Comparison of ENCODE assay signal across 7 mouse cellular contexts in the genomic region with DNA sequence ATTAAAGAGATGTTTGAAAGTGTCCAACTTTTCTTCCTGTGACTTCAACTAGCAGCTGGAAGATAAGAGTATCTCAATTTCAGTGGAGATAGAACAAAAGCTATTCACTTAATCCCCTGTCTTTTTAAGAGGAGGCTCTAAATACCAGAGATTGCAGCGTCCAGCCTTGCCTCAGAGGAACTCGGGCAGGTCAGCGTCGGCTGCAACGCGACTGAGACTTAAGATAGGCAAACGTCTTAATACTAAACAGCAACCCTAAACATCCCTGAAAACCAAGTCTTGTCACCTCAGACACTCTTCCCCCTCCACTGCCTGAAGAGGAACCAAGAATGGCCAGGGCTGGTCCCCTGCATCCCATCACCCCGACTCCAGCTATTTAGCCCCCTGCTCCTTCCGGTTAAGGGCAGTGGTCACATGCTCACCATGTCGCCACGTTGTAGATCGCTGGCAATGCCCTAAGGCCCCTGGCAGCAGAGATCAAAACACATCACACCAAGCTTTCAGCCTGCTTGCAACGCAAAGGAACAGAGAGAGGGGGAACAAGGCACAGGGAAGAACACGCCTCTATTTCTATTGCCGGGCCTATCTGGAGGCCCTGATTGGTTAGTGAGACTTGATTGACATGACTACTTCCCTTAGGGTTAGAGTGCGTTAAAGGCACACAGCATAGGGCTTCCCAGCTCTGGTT. TPM values are rescaled to one million over a fixed set of nuclear protein-coding genes. Genes with fewer than 3 reads are reported as not detected.
DNase-seq lines count a peak whose midpoint lies in the region; ATAC-seq lines count a peak whose summit lies in the region.
"Not testable (repeated sequence)": the region's sequence is repeated elsewhere in the genome, so short reads cannot be mapped to it uniquely, and the experiment has no call there.

No protein-coding gene starts in this region.

- peak; percentile 79 for DNase-seq in adrenal gland, postnatal 14 days
- peak; percentile 82 for DNase-seq in embryonic facial prominence, embryonic 11.5 days (ENCODE audit: low spot score)
- peak; percentile 81 to 90 for DNase-seq in heart, adult 18-20 months
- DNase-seq in kidney, adult 18-20 months, result peak; percentile 71
- peak; percentile 62 for DNase-seq in limb, embryonic 10.5 days (ENCODE audit: low spot score)
- peak; percentile 77 for DNase-seq in skeletal muscle tissue, adult 2 months (ENCODE audit: low read depth, low spot score)

- not testable (repeated sequence) for H3K36me3 ChIP-seq in embryonic facial prominence, embryonic 11.5 days (replicated peaks; ENCODE audit: control insufficient read depth, insufficient read depth, low read depth, low read length); limb, embryonic 10.5 days; midbrain, embryonic 12.5 days

- peak overlapping the region; percentile 46 for H3K4me3 ChIP-seq in embryonic facial prominence, embryonic 11.5 days (ENCODE audit: low read depth, low read length)
- peak overlapping the region; percentile 55 for H3K4me3 ChIP-seq in limb, embryonic 10.5 days
- H3K4me3 ChIP-seq in midbrain, embryonic 12.5 days, result peak overlapping the region; percentile 58

- WGBS in embryonic facial prominence, embryonic 11.5 days, result under 1% methylated on average over 16 of the region's 16 CpGs
- 2% methylated on average over 16 of the region's 16 CpGs for WGBS in limb, embryonic 10.5 days
- under 1% methylated on average over 16 of the region's 16 CpGs for WGBS in midbrain, embryonic 12.5 days

- H3K27me3 ChIP-seq in embryonic facial prominence, embryonic 11.5 days (ENCODE audit: control insufficient read depth, insufficient read depth, low read length); limb, embryonic 10.5 days (ENCODE audit: low read depth, poor library complexity, severe bottlenecking); midbrain, embryonic 12.5 days: not testable (repeated sequence)

- H3K9me3 ChIP-seq in embryonic facial prominence, embryonic 11.5 days (replicated peaks; ENCODE audit: control insufficient read depth, low read length); limb, embryonic 10.5 days (replicated peaks); midbrain, embryonic 12.5 days: not testable (repeated sequence)

- ATAC-seq in embryonic facial prominence, embryonic 11.5 days (replicated peaks; ENCODE audit: insufficient number of reproducible peaks, low FRiP score, low TSS enrichment, low read depth), result peak; percentile 99
- ATAC-seq in midbrain, embryonic 12.5 days (ENCODE audit: low FRiP score, low read depth), result peak; percentile 100

- H3K4me1 ChIP-seq in embryonic facial prominence, embryonic 11.5 days (ENCODE audit: control insufficient read depth, insufficient read depth, low read length); limb, embryonic 10.5 days; midbrain, embryonic 12.5 days: not testable (repeated sequence)

- H3K4me2 ChIP-seq in embryonic facial prominence, embryonic 11.5 days (ENCODE audit: low read depth, low read length), result peak overlapping the region; percentile 33
- peak overlapping the region; percentile 52 for H3K4me2 ChIP-seq in midbrain, embryonic 12.5 days (replicated peaks)

- H3K27ac ChIP-seq in embryonic facial prominence, embryonic 11.5 days (replicated peaks; ENCODE audit: low read depth, low read length), result not testable (repeated sequence)
- peak overlapping the region; percentile 58; the same call in 1 of the 2 replicates for H3K27ac ChIP-seq in limb, embryonic 10.5 days
- peak overlapping the region; percentile 52; the same call in 1 of the 2 replicates for H3K27ac ChIP-seq in midbrain, embryonic 12.5 days (replicated peaks)

- peak overlapping the region; percentile 53 for H3K9ac ChIP-seq in embryonic facial prominence, embryonic 11.5 days (replicated peaks; ENCODE audit: low read length)
- H3K9ac ChIP-seq in midbrain, embryonic 12.5 days (replicated peaks), result peak overlapping the region; percentile 62

RNA-seq across cellular contexts. Expression of a gene that starts 28.8 kb away (rescaled TPM):
- 1.6 and 2.1 TPM in 2 replicates for total RNA-seq in adrenal gland, postnatal 14 days (2021)
- 19.3 and 23.2 TPM in 2 replicates for polyA plus RNA-seq in embryonic facial prominence, embryonic 11.5 days (2014; fragmentation: Nextera tagmentation; extraction: Ambion mirVana)
- under 1 TPM; 0.55 to 0.87 TPM for total RNA-seq in heart, adult 18-20 months (2021)
- polyA plus RNA-seq in limb, embryonic 10.5 days (2016; fragmentation: Nextera tagmentation; extraction: Ambion mirVana), result 12.6 and 18.5 TPM in 2 replicates
- polyA plus RNA-seq in midbrain, embryonic 12.5 days (2016; fragmentation: Nextera tagmentation; extraction: Ambion mirVana), result 12.2 TPM in 2 replicates
